Comparison of ENCODE assay signal across 26 mouse cellular contexts in genomic region chr11:60034293-60034692, GRCm38 (mm10). TPM values are rescaled to one million over a fixed set of nuclear protein-coding genes. Genes with fewer than 3 reads are reported as not detected.
DNase-seq lines count a peak whose midpoint lies in the region; ATAC-seq lines count a peak whose summit lies in the region.
"Had no signal": no experiment of that assay in that cellular context is flagged by ENCODE, and none has a peak within 500 bp of the region (broad histone marks: within the 10 kb centered on the region; RNA-seq: fewer than 3 reads in every experiment).

No protein-coding gene starts in this region.

- intact Hi-C loops in heart, postnatal 25 days (cut with DNase I) = no loop called here

- peak; percentile 63 for ATAC-seq in granulocyte monocyte progenitor cell, adult 5-6 weeks (replicated peaks; ENCODE audit: poor library complexity, severe bottlenecking)
- ATAC-seq: forebrain, postnatal 0 days; hindbrain, postnatal 0 days; intestine, embryonic 16.5 days; midbrain, embryonic 13.5 days had no signal

- no peaks in the 10 kb centered on the region for H3K9me3 ChIP-seq in heart, embryonic 10.5 days
- H3K9me3 ChIP-seq: G1E; heart, embryonic 15.5 days; hindbrain, embryonic 10.5 days; liver, embryonic 13.5 days; megakaryocyte, embryonic 14.5 days; midbrain, embryonic 13.5 days had no signal

- peak overlapping the region; percentile 42; the same call in 1 of the 2 replicates for H3K27ac ChIP-seq in heart, embryonic 10.5 days
- H3K27ac ChIP-seq: heart, embryonic 15.5 days; hindbrain, embryonic 10.5 days; hindbrain, postnatal 0 days; layer of hippocampus, adult 2 months; liver, embryonic 13.5 days; midbrain, embryonic 13.5 days had no signal

- 68% methylated on average over 5 of the region's 6 CpGs for WGBS in heart, embryonic 10.5 days

- no peak overlapping the region for H3K4me3 ChIP-seq in heart, embryonic 10.5 days
- H3K4me3 ChIP-seq: heart, embryonic 15.5 days; hindbrain, embryonic 10.5 days; layer of hippocampus, adult 2 months; liver, embryonic 13.5 days; megakaryocyte, embryonic 14.5 days; midbrain, embryonic 13.5 days had no signal

- DNase-seq in heart, embryonic 10.5 days (ENCODE audit: low spot score) = no peak
- DNase-seq in heart, postnatal 25 days (ENCODE audit: low spot score) = no peak
- peak; percentile 70 for DNase-seq in cerebellum, adult 11-12 months
- peak; percentile 71 for DNase-seq in cerebellum, adult 9-11 months
- no peak for DNase-seq in right cerebral cortex, postnatal 4 days
- no peak for DNase-seq in heart, adult 18-20 months
- DNase-seq: B cell, adult 2 months; forebrain, postnatal 0 days; gastrocnemius, postnatal 25 days; kidney, adult 9 months; kidney, postnatal 25 days; layer of hippocampus, postnatal 36 days; liver, embryonic 13.5 days; lung, embryonic 14.5 days; lung, postnatal 36 days; spleen, adult 18-20 months had no signal

- H3K36me3 ChIP-seq in heart, embryonic 10.5 days = no peaks in the 10 kb centered on the region
- H3K36me3 ChIP-seq: G1E; heart, embryonic 15.5 days; hindbrain, embryonic 10.5 days; liver, embryonic 13.5 days; midbrain, embryonic 13.5 days had no signal

- peaks cover 49% of the 10 kb centered on the region for H3K4me1 ChIP-seq in heart, embryonic 10.5 days
- H3K4me1 ChIP-seq: midbrain, embryonic 13.5 days had no signal

- H3K27me3 ChIP-seq in heart, embryonic 10.5 days (ENCODE audit: insufficient read depth, poor library complexity, severe bottlenecking) = 0 out of 2 replicates have a peak, but pooled peaks cover 3% of the 10 kb centered on the region
- H3K27me3 ChIP-seq: CH12.LX; heart, embryonic 15.5 days; liver, embryonic 13.5 days; megakaryocyte, embryonic 14.5 days; midbrain, embryonic 13.5 days had no signal

RNA-seq across cellular contexts. Expression of gene Pemt, which starts 12.0 kb away (rescaled TPM):
- 11.6 and 18.2 TPM in 2 replicates for polyA plus RNA-seq in heart, embryonic 10.5 days (2016; fragmentation: Nextera tagmentation; extraction: Ambion mirVana)
- 1 to 10 TPM; 1.6 to 3.0 TPM for total RNA-seq in heart, postnatal 25 days (2021)
- 12.9 and 20.7 TPM in 2 replicates for total RNA-seq in granulocyte monocyte progenitor cell, adult 5-6 weeks (2014; fragmentation: Nextera tagmentation)
- total RNA-seq in granulocyte monocyte progenitor cell, adult 5-6 weeks (2017) = 3.7 and 14.6 TPM in 2 replicates
- total RNA-seq in heart, adult 18-20 months (2021) = 1 to 10 TPM; 1.6 to 3.3 TPM

Comparison
In these comparisons a context has a peak if more than half of its experiments do, and no peak if none do; other contexts are left out.
1. DNase-seq: peak in cerebellum, adult 11-12 months (single experiment) and cerebellum, adult 9-11 months (single experiment); none in heart, embryonic 10.5 days (single experiment), heart, postnatal 25 days (single experiment), right cerebral cortex, postnatal 4 days (single experiment) and heart, adult 18-20 months (0 of 2).